Mouse (Mus musculus): Measurements from ENCODE around the gene Nsun7. TPM values are rescaled to one million over a fixed set of nuclear protein-coding genes. Genes with fewer than 3 reads are reported as not detected.

The Nsun7 gene
- total RNA-seq (2014; fragmentation: Nextera tagmentation) (not detected in 2 replicates), total RNA-seq (2017) (0.05 and 0.06 TPM in 2 replicates), polyA plus RNA-seq (2012) (not detected in 2 replicates)

DNA sequence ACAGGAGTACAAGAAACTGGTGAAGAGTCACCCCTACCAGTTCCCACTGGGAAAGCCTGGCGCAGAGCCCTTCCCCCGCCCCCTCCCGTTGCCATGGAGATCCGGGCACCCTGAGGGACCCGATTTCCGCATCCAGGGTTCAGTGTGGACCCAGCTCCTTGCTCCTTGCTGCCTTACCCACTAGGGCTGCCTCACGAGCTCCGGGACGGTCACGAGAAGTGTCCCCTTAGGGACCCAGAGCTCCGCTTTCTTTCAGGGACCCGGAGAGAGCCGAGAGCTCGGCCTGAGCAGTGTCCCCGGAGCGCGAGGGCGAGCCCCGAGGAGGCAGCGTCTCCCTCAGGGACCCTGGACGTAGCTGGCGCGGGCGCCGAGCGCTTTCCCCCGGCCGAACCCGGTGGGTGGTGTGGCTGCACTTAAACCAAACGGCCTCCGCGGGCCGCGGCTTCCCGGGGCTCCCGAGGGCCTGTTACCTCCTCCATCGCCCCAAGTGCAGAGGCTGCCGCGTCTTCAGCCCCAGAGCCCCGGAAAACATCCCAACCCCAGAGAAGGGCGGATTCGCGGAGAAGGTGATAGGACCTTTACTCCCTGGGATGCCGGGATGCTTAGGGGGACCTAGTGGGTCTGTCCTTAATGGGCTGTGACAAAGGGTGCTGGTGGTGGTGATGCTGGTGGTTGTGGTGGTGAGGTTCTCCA lies at the start of gene Nsun7:
TSS of gene Nsun7 (plus strand) at position 142 of the 693 bp plus-strand sequence.
- H3K27me3 ChIP-seq (ENCODE audit: insufficient read depth, low read length) = no peaks in the 10 kb centered on the region
- DNase-seq (ENCODE audit: low spot score) = no peak
- H3K4me1 ChIP-seq (ENCODE audit: insufficient read depth, low read depth, low read length) = no peaks in the 10 kb centered on the region
- H3K4me3 ChIP-seq (ENCODE audit: low read depth, low read length) = no peak within 1 kb of the TSS
- TF ChIP-seq TAL1 (conservative IDR thresholded peaks at IDR 0.05; ENCODE audit: low read depth, low read length) (no peak), GATA1 (IDR thresholded peaks at IDR 0.05; ENCODE audit: borderline replicate concordance, low read length) (no peak), POLR2AphosphoS5 (IDR thresholded peaks at IDR 0.05; ENCODE audit: insufficient replicate concordance, low read depth, low read length) (no peak), CTCF (IDR thresholded peaks at IDR 0.05; ENCODE audit: low read depth, low read length) (no peak), GATA2 (IDR thresholded peaks at IDR 0.05; ENCODE audit: borderline replicate concordance, low read depth, low read length) (no peak)
- H3K36me3 ChIP-seq (replicated peaks) = no peaks in the 10 kb centered on the region
- peaks cover 16% of the 10 kb centered on the region for H3K9me3 ChIP-seq (replicated peaks)
- ATAC-seq (ENCODE audit: extremely low read depth, insufficient number of reproducible peaks, low FRiP score, poor library complexity, severe bottlenecking) = no peak

DNA sequence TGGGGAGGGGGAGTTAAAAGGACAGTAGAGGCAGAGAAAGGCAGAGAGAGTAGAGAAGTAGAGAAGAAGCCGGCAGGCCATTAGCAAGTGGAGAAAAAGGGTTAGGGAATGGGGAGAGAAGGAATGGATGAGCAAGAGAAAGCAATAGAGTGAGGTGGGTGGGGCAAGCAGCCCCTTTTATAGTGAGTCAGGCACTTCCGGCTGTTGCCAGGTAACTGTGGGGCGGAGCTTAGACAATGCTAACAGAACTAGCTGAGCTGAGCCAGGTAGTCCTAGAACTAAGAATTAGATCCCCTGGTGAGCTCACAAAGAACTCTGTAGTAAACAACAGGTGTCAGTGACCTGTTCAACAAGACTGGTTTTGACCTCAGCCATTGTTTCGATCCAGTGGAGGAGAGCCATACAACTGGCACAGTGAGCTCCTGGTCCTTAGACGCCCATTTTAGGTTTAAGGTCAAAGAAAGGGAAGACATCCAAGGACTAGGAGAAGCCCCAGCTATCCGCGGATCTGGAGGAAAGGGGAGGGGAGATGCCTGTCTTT lies 45.2 kb upstream of the Nsun7 start:
- H3K4me1 ChIP-seq (ENCODE audit: insufficient read depth, low read depth, low read length) = no peaks in the 10 kb centered on the region
- H3K4me3 ChIP-seq (ENCODE audit: low read depth, low read length) = no peak overlapping the region
- TF ChIP-seq TAL1 (conservative IDR thresholded peaks at IDR 0.05; ENCODE audit: low read depth, low read length) (no peak), GATA1 (IDR thresholded peaks at IDR 0.05; ENCODE audit: borderline replicate concordance, low read length) (no peak), CTCF (IDR thresholded peaks at IDR 0.05; ENCODE audit: low read depth, low read length) (no peak), GATA2 (IDR thresholded peaks at IDR 0.05; ENCODE audit: borderline replicate concordance, low read depth, low read length) (no peak), POLR2AphosphoS5 (IDR thresholded peaks at IDR 0.05; ENCODE audit: insufficient replicate concordance, low read depth, low read length) (no peak)
- no peaks in the 10 kb centered on the region for H3K27me3 ChIP-seq (ENCODE audit: insufficient read depth, low read length)
- no peak for DNase-seq (ENCODE audit: low spot score)
- no peaks in the 10 kb centered on the region for H3K36me3 ChIP-seq (replicated peaks)
- ATAC-seq (ENCODE audit: extremely low read depth, insufficient number of reproducible peaks, low FRiP score, poor library complexity, severe bottlenecking) = no peak
- H3K9me3 ChIP-seq (replicated peaks) = peaks cover 36% of the 10 kb centered on the region

DNA sequence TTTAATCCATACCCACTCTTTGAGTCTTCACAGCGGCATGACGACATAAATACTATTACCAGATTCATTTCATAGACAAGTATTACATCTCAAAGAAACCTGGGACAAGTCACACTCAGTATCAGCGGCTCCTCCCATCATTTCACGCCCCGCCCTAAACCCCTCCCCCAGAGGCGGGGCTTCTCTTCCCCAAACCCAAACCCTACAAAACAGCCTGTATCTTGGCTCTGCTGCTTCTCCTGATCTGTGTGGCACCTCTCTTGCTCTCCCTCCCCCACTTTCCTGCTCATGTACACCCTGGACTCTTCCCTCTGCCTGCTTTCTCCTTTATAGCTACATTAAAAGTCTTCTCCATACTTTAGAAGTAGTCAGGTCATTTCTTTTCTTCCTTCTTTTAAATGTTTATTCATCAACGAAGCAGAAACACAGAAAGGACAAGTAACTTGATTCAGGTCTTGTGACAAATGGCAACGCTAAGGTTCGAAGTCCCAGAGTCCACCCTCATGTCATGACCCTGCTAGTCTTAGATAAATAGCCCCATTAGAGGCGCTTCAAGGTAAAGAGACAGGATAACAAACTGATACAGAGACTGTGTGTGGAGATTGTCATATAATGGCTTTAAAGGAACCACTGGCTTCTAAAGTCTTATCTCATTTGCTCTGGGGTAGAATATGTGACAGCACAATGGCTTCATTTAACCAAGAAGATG lies 44.0 kb upstream of the Nsun7 start:
- ATAC-seq (ENCODE audit: extremely low read depth, insufficient number of reproducible peaks, low FRiP score, poor library complexity, severe bottlenecking) (no peak), DNase-seq (ENCODE audit: low spot score) (no peak)
- Histone ChIP-seq H3K36me3 (replicated peaks) (no peaks in the 10 kb centered on the region), H3K9me3 (replicated peaks) (peaks cover 36% of the 10 kb centered on the region), H3K4me3 (ENCODE audit: low read depth, low read length) (no peak overlapping the region), H3K4me1 (ENCODE audit: insufficient read depth, low read depth, low read length) (no peaks in the 10 kb centered on the region), H3K27me3 (ENCODE audit: insufficient read depth, low read length) (no peaks in the 10 kb centered on the region)
- TF ChIP-seq GATA1 (IDR thresholded peaks at IDR 0.05; ENCODE audit: borderline replicate concordance, low read length) = no peak
- no peak for TF ChIP-seq POLR2AphosphoS5 (IDR thresholded peaks at IDR 0.05; ENCODE audit: insufficient replicate concordance, low read depth, low read length)
- no peak for TF ChIP-seq CTCF (IDR thresholded peaks at IDR 0.05; ENCODE audit: low read depth, low read length)
- TF ChIP-seq TAL1 (conservative IDR thresholded peaks at IDR 0.05; ENCODE audit: low read depth, low read length) = no peak
- no peak for TF ChIP-seq GATA2 (IDR thresholded peaks at IDR 0.05; ENCODE audit: borderline replicate concordance, low read depth, low read length)

DNA sequence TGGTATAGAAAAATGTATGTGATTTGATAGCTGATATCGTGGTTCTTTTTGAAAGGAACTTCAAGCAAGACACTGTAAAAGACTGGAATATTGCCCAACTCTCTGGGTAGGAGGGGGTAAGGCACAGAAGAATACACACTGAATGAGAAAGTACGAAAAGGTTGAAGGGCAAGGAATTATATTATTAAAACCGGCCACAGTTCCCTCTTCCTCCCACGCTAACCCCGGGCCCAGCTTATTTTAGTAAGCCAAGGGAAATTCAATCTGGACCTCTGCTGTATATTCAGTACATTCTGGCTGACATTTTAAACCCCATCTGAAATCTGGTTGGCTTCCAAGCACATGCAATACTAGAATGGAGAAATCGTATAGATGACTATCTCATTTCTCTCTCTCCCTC lies 40.0 kb upstream of the Nsun7 start:
- no peaks in the 10 kb centered on the region for H3K4me1 ChIP-seq (ENCODE audit: insufficient read depth, low read depth, low read length)
- no peak overlapping the region for H3K4me3 ChIP-seq (ENCODE audit: low read depth, low read length)
- TF ChIP-seq TAL1 (conservative IDR thresholded peaks at IDR 0.05; ENCODE audit: low read depth, low read length) (no peak), CTCF (IDR thresholded peaks at IDR 0.05; ENCODE audit: low read depth, low read length) (no peak)
- ATAC-seq (ENCODE audit: extremely low read depth, insufficient number of reproducible peaks, low FRiP score, poor library complexity, severe bottlenecking) = no peak
- H3K27me3 ChIP-seq (ENCODE audit: insufficient read depth, low read length) = no peaks in the 10 kb centered on the region
- no peak for DNase-seq (ENCODE audit: low spot score)
- H3K9me3 ChIP-seq (replicated peaks) = peaks cover 48% of the 10 kb centered on the region
- no peaks in the 10 kb centered on the region for H3K36me3 ChIP-seq (replicated peaks)

DNA sequence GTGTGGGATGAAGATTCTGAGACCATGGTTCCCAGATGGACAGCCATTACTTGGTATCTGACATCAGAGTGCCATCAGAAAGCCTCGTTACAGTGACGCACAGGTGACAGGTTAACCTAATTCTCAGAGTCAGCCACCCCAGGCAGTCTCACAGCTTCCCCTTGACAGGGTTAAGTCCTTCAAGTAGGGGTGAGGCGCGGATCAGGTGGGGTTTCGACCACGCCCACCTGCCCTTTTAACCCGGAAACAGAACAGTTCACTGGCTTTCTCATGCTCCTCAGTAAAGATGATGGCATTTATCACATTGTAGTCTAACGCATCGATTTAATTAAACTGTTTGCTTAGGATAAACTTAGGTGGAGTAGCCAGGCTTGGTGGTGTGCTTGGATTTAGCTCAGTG lies 39.1 kb upstream of the Nsun7 start:
- no peak for ATAC-seq (ENCODE audit: extremely low read depth, insufficient number of reproducible peaks, low FRiP score, poor library complexity, severe bottlenecking)

DNA sequence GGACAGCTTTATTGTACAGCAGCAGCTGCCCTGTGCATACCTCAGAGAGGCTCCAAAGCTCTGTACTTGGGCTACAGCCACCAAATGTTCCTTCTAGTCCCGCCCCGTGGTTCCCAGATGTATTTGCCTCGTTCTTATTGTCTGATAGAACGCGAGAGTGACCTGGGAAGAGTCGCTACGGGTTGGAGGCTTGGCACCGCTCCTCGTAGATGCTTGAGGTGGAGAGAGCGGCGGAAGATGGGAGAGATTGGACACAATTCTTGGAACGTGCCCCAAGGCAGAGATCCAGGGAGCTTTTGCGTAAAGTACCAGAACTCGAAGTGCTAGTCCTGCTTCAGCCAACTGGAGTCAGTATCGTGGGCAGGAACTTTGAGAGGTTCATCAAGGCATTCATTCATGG lies 36.8 kb upstream of the Nsun7 start:
- no peak overlapping the region for H3K4me3 ChIP-seq (ENCODE audit: low read depth, low read length)
- ATAC-seq (ENCODE audit: extremely low read depth, insufficient number of reproducible peaks, low FRiP score, poor library complexity, severe bottlenecking) (no peak), DNase-seq (ENCODE audit: low spot score) (no peak)
- H3K27me3 ChIP-seq (ENCODE audit: insufficient read depth, low read length) = no peaks in the 10 kb centered on the region
- peaks cover 51% of the 10 kb centered on the region for H3K9me3 ChIP-seq (replicated peaks)
- no peaks in the 10 kb centered on the region for H3K4me1 ChIP-seq (ENCODE audit: insufficient read depth, low read depth, low read length)
- TF ChIP-seq TAL1 (conservative IDR thresholded peaks at IDR 0.05; ENCODE audit: low read depth, low read length) (no peak), GATA2 (IDR thresholded peaks at IDR 0.05; ENCODE audit: borderline replicate concordance, low read depth, low read length) (no peak), GATA1 (IDR thresholded peaks at IDR 0.05; ENCODE audit: borderline replicate concordance, low read length) (no peak), CTCF (IDR thresholded peaks at IDR 0.05; ENCODE audit: low read depth, low read length) (no peak)
- no peaks in the 10 kb centered on the region for H3K36me3 ChIP-seq (replicated peaks)

More for the DNA sequence above, 39.1 kb upstream of the Nsun7 start:
- Histone ChIP-seq H3K4me3 (ENCODE audit: low read depth, low read length) (no peak overlapping the region), H3K27me3 (ENCODE audit: insufficient read depth, low read length) (no peaks in the 10 kb centered on the region), H3K36me3 (replicated peaks) (no peaks in the 10 kb centered on the region), H3K9me3 (replicated peaks) (peaks cover 46% of the 10 kb centered on the region), H3K4me1 (ENCODE audit: insufficient read depth, low read depth, low read length) (no peaks in the 10 kb centered on the region)
- DNase-seq (ENCODE audit: low spot score) = no peak
- TF ChIP-seq GATA1 (IDR thresholded peaks at IDR 0.05; ENCODE audit: borderline replicate concordance, low read length) (no peak), GATA2 (IDR thresholded peaks at IDR 0.05; ENCODE audit: borderline replicate concordance, low read depth, low read length) (no peak), CTCF (IDR thresholded peaks at IDR 0.05; ENCODE audit: low read depth, low read length) (no peak), POLR2AphosphoS5 (IDR thresholded peaks at IDR 0.05; ENCODE audit: insufficient replicate concordance, low read depth, low read length) (no peak), TAL1 (conservative IDR thresholded peaks at IDR 0.05; ENCODE audit: low read depth, low read length) (no peak)
